Mouse (Mus musculus): ENCODE data around the gene A930004D18Rik.
"Not testable (repeated sequence)": the region's sequence is repeated elsewhere in the genome, so short reads cannot be mapped to it uniquely, and the experiment has no call there.

Gene A930004D18Rik

GRCm38 (mm10) chr2:18011226-18011625, 26.3 kb downstream of the A930004D18Rik start:
- no peak for DNase-seq (ENCODE audit: low read depth, low spot score)

GRCm38 (mm10) chr2:18005137-18005536, 32.4 kb downstream of the A930004D18Rik start:
- DNase-seq (ENCODE audit: low read depth, low spot score) = no peak

GRCm38 (mm10) chr2:18004286-18004685, 33.3 kb downstream of the A930004D18Rik start:
- DNase-seq (ENCODE audit: low read depth, low spot score) = no peak

GRCm38 (mm10) chr2:18002306-18002705, 35.2 kb downstream of the A930004D18Rik start:
- no peak for DNase-seq (ENCODE audit: low read depth, low spot score)

GRCm38 (mm10) chr2:17996858-17997257, 40.7 kb downstream of the A930004D18Rik start, which contains the start of gene H2al2a:
H2al2a (minus strand) TSS chr2:17996958.
- no peak for DNase-seq (ENCODE audit: low read depth, low spot score)

GRCm38 (mm10) chr2:17989562-17989961, 48.0 kb downstream of the A930004D18Rik start:
- no peak for DNase-seq (ENCODE audit: low read depth, low spot score)

- DNase-seq (ENCODE audit: low read depth, low spot score) = no peak
These were observed 48.4 kb downstream of the A930004D18Rik start for GRCm38 (mm10) chr2:17989115-17989514.

- DNase-seq (ENCODE audit: low read depth, low spot score) = no peak
These were observed 50.8 kb downstream of the A930004D18Rik start for GRCm38 (mm10) chr2:17986694-17987093.

- no peak for DNase-seq (ENCODE audit: low read depth, low spot score)
These were observed 52.8 kb downstream of the A930004D18Rik start for GRCm38 (mm10) chr2:17984774-17985173.

GRCm38 (mm10) chr2:17982747-17983146, 54.8 kb downstream of the A930004D18Rik start:
- DNase-seq (ENCODE audit: low read depth, low spot score) = no peak

- no peak for DNase-seq (ENCODE audit: low read depth, low spot score)
These were observed 58.8 kb downstream of the A930004D18Rik start for GRCm38 (mm10) chr2:17978706-17979105.

GRCm38 (mm10) chr2:17978251-17978650, 59.3 kb downstream of the A930004D18Rik start:
- DNase-seq (ENCODE audit: low read depth, low spot score) = not testable (repeated sequence)

GRCm38 (mm10) chr2:17977645-17978044, 59.9 kb downstream of the A930004D18Rik start:
- not testable (repeated sequence) for DNase-seq (ENCODE audit: low read depth, low spot score)

- no peak for DNase-seq (ENCODE audit: low read depth, low spot score)
These were observed 61.8 kb downstream of the A930004D18Rik start for GRCm38 (mm10) chr2:17975601-17976327.
